Mouse (Mus musculus): ENCODE measurements around the gene Mfsd11. TPM values are rescaled to one million over a fixed set of nuclear protein-coding genes. Genes with fewer than 3 reads are reported as not detected.

Mfsd11 gene
- polyA plus RNA-seq, 2 experiments: 5.6 to 7.4 TPM

- DNase-seq (ENCODE audit: low read depth in 3 of 3, low spot score in 3 of 3) (no peak), ATAC-seq (ENCODE audit: insufficient read depth) (no peak)
- H3K4me2 ChIP-seq (ENCODE audit: low read depth): no peak overlapping the region
- no peak overlapping the region for H3K27ac ChIP-seq
- WGBS (ENCODE audit: insufficient replicate concordance): 67% methylated on average over 6 of the region's 6 CpGs
- no peak overlapping the region for H3K4me3 ChIP-seq (ENCODE audit: insufficient read depth in 1 of 2, low read depth in 2 of 2, low read length in 2 of 2)
- H3K9me3 ChIP-seq (ENCODE audit: control insufficient read depth, low read length): no peaks in the 10 kb centered on the region
- H3K4me1 ChIP-seq (replicated peaks; ENCODE audit: control insufficient read depth in 2 of 2, insufficient read depth in 2 of 2, low read length in 1 of 2): no peaks in the 10 kb centered on the region
- no peak for TF ChIP-seq CTCF (IDR thresholded peaks at IDR 0.05; ENCODE audit: low read depth)
- no peak for TF ChIP-seq EP300 (IDR thresholded peaks at IDR 0.05; ENCODE audit: low read depth)
- H3K27me3 ChIP-seq (ENCODE audit: control insufficient read depth, insufficient read depth, low read length): no peaks in the 10 kb centered on the region; the same call in 1 of the 2 replicates
- no peaks in the 10 kb centered on the region for H3K36me3 ChIP-seq (replicated peaks; ENCODE audit: control insufficient read depth, insufficient read depth, low read depth)
- no peak overlapping the region for H3K9ac ChIP-seq (replicated peaks)
Observed at GRCm38 (mm10) chr11:116884061-116884460, 31.8 kb downstream of the Mfsd11 start.

- DNase-seq (ENCODE audit: low read depth in 3 of 3, low spot score in 3 of 3): peak; percentile 33 to 37 (median 35)
- no peak overlapping the region for H3K27ac ChIP-seq
- H3K4me3 ChIP-seq (ENCODE audit: insufficient read depth in 1 of 2, low read depth in 2 of 2, low read length in 2 of 2): no peak overlapping the region
- TF ChIP-seq CTCF (IDR thresholded peaks at IDR 0.05; ENCODE audit: low read depth) (peak; percentile 90), EP300 (IDR thresholded peaks at IDR 0.05; ENCODE audit: low read depth) (no peak)
- 8% methylated on average over 27 of the region's 28 CpGs for WGBS (ENCODE audit: insufficient replicate concordance)
- no peak overlapping the region; the same call in 1 of the 2 replicates for H3K4me2 ChIP-seq (ENCODE audit: low read depth)
- no peaks in the 10 kb centered on the region; the same call in 1 of the 2 replicates for H3K27me3 ChIP-seq (ENCODE audit: control insufficient read depth, insufficient read depth, low read length)
- H3K9me3 ChIP-seq (ENCODE audit: control insufficient read depth, low read length): no peaks in the 10 kb centered on the region
- H3K36me3 ChIP-seq (replicated peaks; ENCODE audit: control insufficient read depth, insufficient read depth, low read depth): no peaks in the 10 kb centered on the region
- ATAC-seq (ENCODE audit: insufficient read depth): no peak
- no peaks in the 10 kb centered on the region for H3K4me1 ChIP-seq (replicated peaks; ENCODE audit: control insufficient read depth in 2 of 2, insufficient read depth in 2 of 2, low read length in 1 of 2)
- no peak overlapping the region; the same call in 1 of the 2 replicates for H3K9ac ChIP-seq (replicated peaks)
Observed at GRCm38 (mm10) chr11:116885275-116886151, 33.3 kb downstream of the Mfsd11 start.

GRCm38 (mm10) chr11:116887136-116887535 lies 34.9 kb downstream of the Mfsd11 start:
- no peaks in the 10 kb centered on the region for H3K36me3 ChIP-seq (replicated peaks; ENCODE audit: control insufficient read depth, insufficient read depth, low read depth)
- TF ChIP-seq EP300 (IDR thresholded peaks at IDR 0.05; ENCODE audit: low read depth) (no peak), CTCF (IDR thresholded peaks at IDR 0.05; ENCODE audit: low read depth) (no peak)
- H3K27ac ChIP-seq: no peak overlapping the region
- no peak for DNase-seq (ENCODE audit: low read depth in 3 of 3, low spot score in 3 of 3)
- H3K4me3 ChIP-seq (ENCODE audit: insufficient read depth in 1 of 2, low read depth in 2 of 2, low read length in 2 of 2): no peak overlapping the region
- ATAC-seq (ENCODE audit: insufficient read depth): no peak
- no peak overlapping the region for H3K4me2 ChIP-seq (ENCODE audit: low read depth)
- no peaks in the 10 kb centered on the region for H3K9me3 ChIP-seq (ENCODE audit: control insufficient read depth, low read length)
- WGBS (ENCODE audit: insufficient replicate concordance): 47% methylated on average over 5 of the region's 5 CpGs
- H3K4me1 ChIP-seq (replicated peaks; ENCODE audit: control insufficient read depth in 2 of 2, insufficient read depth in 2 of 2, low read length in 1 of 2): no peaks in the 10 kb centered on the region
- no peak overlapping the region for H3K9ac ChIP-seq (replicated peaks)
- H3K27me3 ChIP-seq (ENCODE audit: control insufficient read depth, insufficient read depth, low read length): no peaks in the 10 kb centered on the region; the same call in 1 of the 2 replicates

- H3K9me3 ChIP-seq (ENCODE audit: control insufficient read depth, low read length): no peaks in the 10 kb centered on the region
- H3K4me3 ChIP-seq (ENCODE audit: insufficient read depth in 1 of 2, low read depth in 2 of 2, low read length in 2 of 2): no peak overlapping the region
- H3K27ac ChIP-seq: no peak overlapping the region
- no peak for TF ChIP-seq CTCF (IDR thresholded peaks at IDR 0.05; ENCODE audit: low read depth)
- no peak for TF ChIP-seq EP300 (IDR thresholded peaks at IDR 0.05; ENCODE audit: low read depth)
- no peaks in the 10 kb centered on the region for H3K27me3 ChIP-seq (ENCODE audit: control insufficient read depth, insufficient read depth, low read length)
- DNase-seq (ENCODE audit: low read depth in 3 of 3, low spot score in 3 of 3): no peak
- WGBS (ENCODE audit: insufficient replicate concordance): 58% methylated on average over 19 of the region's 19 CpGs
- H3K4me2 ChIP-seq (ENCODE audit: low read depth): no peak overlapping the region
- no peaks in the 10 kb centered on the region for H3K4me1 ChIP-seq (replicated peaks; ENCODE audit: control insufficient read depth in 2 of 2, insufficient read depth in 2 of 2, low read length in 1 of 2)
- H3K9ac ChIP-seq (replicated peaks): no peak overlapping the region
- ATAC-seq (ENCODE audit: insufficient read depth): no peak
- H3K36me3 ChIP-seq (replicated peaks; ENCODE audit: control insufficient read depth, insufficient read depth, low read depth): no peaks in the 10 kb centered on the region
Observed at GRCm38 (mm10) chr11:116893532-116894442, 41.5 kb downstream of the Mfsd11 start.

Measured in liver, embryonic 14.5 days (tissue).